Mouse (Mus musculus) liver, postnatal 0 days (tissue): Measurements from ENCODE around the gene BC025920.

Experiments used
- CTCF ChIP-seq: sonication (generic); IDR thresholded peaks from 2 replicates; pipeline ENCODE4 v1.5.1; 2016; ENCODE audit warnings: antibody characterized with exemption, low read depth
- EP300 ChIP-seq: IDR thresholded peaks from 2 replicates; pipeline ENCODE4 v1.6.1; 2016; ENCODE audit warnings: antibody characterized with exemption, low read depth, mild to moderate bottlenecking

GRCm38 (mm10) chr10:81559627-81560539 lies 46.2 kb upstream of the BC025920 start:
- TF ChIP-seq CTCF: no peak
- TF ChIP-seq EP300: no peak
